Mouse (Mus musculus) bone marrow macrophage, adult 2 months (primary cell): ENCODE data around the gene Cep89.

Source experiments
- CTCF ChIP-seq: IDR thresholded peaks from 2 replicates; pipeline ENCODE4 v1.5.1; 2012; ENCODE audit warnings: low read depth, mild to moderate bottlenecking, low read length, moderate library complexity
- POLR2A ChIP-seq: IDR thresholded peaks from 2 replicates; pipeline ENCODE4 v1.6.1; 2012; ENCODE audit warnings: mild to moderate bottlenecking, low read depth, low read length, borderline replicate concordance

DNA sequence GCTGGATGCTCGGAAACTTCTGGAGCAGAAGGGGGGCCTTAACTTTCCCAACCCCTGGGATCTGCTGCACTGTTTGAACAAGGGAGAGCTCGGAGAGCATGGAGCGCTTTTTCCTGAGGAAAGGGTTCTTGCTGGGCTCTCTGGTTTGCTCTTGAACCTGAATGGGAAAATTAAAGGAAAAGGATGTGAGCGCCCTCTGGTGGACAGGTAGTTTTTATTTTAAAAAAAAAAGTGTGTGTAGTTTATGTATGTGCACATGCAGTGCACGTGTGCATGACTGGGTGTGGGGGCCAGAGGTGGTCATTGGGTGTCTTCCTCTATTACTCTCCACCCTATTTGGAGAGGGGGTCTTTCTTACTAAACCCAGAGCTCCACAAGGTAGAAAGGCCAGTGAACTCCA is 3.9 kb upstream of the Cep89 start:
- no peak for TF ChIP-seq POLR2A
- TF ChIP-seq CTCF = peak; percentile 84
